Mouse (Mus musculus): ENCODE measurements around the gene Kctd8. TPM values are rescaled to one million over a fixed set of nuclear protein-coding genes. Genes with fewer than 3 reads are reported as not detected.

Gene Kctd8
- polyA plus RNA-seq, 1 experiment, result not detected

DNA sequence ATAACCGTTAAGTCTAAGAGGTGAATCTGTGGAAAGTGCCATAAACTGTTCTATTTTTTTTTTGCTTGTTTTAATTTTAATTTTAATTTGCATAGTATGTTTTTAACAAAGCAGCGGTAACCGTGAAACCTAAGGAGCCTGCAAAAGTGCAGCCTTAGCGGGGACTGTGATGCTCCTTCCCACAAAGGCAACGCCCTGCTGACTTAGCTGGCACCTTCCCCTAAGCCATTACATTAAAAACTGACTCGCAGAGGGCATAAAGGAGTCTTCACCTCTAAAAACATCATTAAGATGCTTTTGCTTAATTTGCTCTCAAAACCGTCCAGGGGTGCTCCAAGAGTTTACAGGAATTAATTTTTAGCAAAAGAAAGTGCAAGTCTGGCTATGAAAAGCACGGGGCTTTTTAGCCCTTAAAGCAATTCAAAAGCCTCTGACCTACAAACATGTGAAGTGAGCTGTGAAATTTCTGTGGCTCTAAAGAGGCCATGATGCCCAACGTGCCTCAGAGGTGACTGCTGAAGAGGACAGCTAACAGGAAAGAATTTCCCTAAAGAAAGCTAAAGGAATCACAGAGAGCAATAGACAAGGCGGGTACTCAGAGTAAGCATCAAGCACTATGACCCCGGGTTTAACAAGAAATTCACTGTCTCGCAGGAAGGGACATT, 16.8 kb downstream of the Kctd8 start:
- Histone ChIP-seq H3K27me3 (ENCODE audit: control insufficient read depth, insufficient read depth, low read length) (no peaks in the 10 kb centered on the region), H3K36me3 (ENCODE audit: control insufficient read depth, insufficient read depth, low read length) (no peaks in the 10 kb centered on the region), H3K27ac (ENCODE audit: control insufficient read depth, insufficient read depth, low read depth, low read length) (no peak overlapping the region), H3K4me3 (ENCODE audit: control insufficient read depth, low read depth, low read length) (no peak overlapping the region), H3K4me1 (ENCODE audit: control insufficient read depth, insufficient read depth, low read length) (no peaks in the 10 kb centered on the region)
- TF ChIP-seq CTCF (IDR thresholded peaks at IDR 0.05; ENCODE audit: control insufficient read depth, insufficient read depth, insufficient replicate concordance, low read depth, low read length) (no peak), POLR2A (IDR thresholded peaks at IDR 0.05; ENCODE audit: control insufficient read depth, low read depth, low read length) (no peak)

DNA sequence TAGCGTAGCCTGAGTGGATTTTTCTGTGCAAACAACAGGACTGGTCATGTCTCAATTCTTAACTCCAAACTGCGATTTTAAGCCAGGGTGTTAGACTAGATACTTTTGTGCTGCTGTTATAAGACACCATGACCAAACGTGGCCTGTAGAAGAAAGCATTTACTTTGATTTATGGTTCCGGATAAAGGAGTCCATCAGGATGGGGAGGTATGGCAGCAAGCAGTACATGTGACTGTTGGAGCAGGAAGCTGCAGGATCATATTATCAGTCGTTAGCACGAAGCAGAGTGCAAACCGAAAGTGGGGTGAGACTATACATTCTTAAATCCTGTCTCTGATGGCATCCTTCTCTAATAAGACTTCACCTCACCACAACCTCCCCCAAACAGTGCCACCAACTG, 28.9 kb downstream of the Kctd8 start:
- Histone ChIP-seq H3K36me3 (ENCODE audit: control insufficient read depth, insufficient read depth, low read length) (no peaks in the 10 kb centered on the region), H3K27ac (ENCODE audit: control insufficient read depth, insufficient read depth, low read depth, low read length) (no peak overlapping the region), H3K4me3 (ENCODE audit: control insufficient read depth, low read depth, low read length) (no peak overlapping the region), H3K27me3 (ENCODE audit: control insufficient read depth, insufficient read depth, low read length) (no peaks in the 10 kb centered on the region), H3K4me1 (ENCODE audit: control insufficient read depth, insufficient read depth, low read length) (no peaks in the 10 kb centered on the region)
- TF ChIP-seq POLR2A (IDR thresholded peaks at IDR 0.05; ENCODE audit: control insufficient read depth, low read depth, low read length) (no peak), CTCF (IDR thresholded peaks at IDR 0.05; ENCODE audit: control insufficient read depth, insufficient read depth, insufficient replicate concordance, low read depth, low read length) (no peak)

DNA sequence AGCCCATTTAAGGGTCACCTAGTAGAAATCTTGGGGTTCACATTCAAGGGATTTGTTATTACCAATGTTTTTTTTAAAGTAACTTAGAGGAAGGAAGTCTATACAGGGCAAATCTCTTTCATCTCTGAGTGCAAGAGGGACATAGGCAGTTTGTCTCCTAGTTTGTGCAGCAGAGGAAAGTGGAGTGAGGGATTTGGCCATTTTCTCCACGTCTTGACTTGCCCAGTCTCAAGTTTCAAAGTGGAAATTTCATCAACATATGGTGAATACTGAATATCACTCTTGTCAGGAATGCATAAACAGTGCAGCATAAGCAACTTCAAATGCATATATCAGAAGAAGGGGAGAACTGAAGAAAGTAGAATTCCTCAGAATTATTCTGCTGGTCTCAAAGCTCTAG, 39.8 kb downstream of the Kctd8 start:
- Histone ChIP-seq H3K4me1 (ENCODE audit: control insufficient read depth, insufficient read depth, low read length) (no peaks in the 10 kb centered on the region), H3K27ac (ENCODE audit: control insufficient read depth, insufficient read depth, low read depth, low read length) (no peak overlapping the region), H3K36me3 (ENCODE audit: control insufficient read depth, insufficient read depth, low read length) (no peaks in the 10 kb centered on the region), H3K4me3 (ENCODE audit: control insufficient read depth, low read depth, low read length) (no peak overlapping the region), H3K27me3 (ENCODE audit: control insufficient read depth, insufficient read depth, low read length) (no peaks in the 10 kb centered on the region)
- no peak for TF ChIP-seq POLR2A (IDR thresholded peaks at IDR 0.05; ENCODE audit: control insufficient read depth, low read depth, low read length)
- TF ChIP-seq CTCF (IDR thresholded peaks at IDR 0.05; ENCODE audit: control insufficient read depth, insufficient read depth, insufficient replicate concordance, low read depth, low read length), result no peak

DNA sequence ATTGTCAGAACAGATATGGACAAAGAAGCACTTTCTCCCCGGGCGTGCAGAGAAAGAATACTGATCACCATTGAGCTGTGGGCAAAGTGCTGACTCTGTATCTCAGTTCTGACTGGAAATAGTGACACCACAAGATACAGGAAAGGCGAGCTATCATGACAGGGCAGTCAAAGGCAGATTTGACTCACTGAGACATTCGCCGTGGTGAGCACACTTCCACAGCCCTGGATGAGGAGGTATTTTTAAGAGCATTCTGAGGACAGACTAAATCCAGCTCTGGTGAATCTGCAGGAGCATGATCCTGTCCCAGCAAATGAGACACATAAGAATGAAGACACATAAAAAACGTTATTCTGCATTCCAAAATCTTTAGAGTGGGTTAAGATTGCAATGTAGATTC, 49.1 kb downstream of the Kctd8 start:
- no peak overlapping the region for H3K27ac ChIP-seq (ENCODE audit: control insufficient read depth, insufficient read depth, low read depth, low read length)
- no peaks in the 10 kb centered on the region for H3K36me3 ChIP-seq (ENCODE audit: control insufficient read depth, insufficient read depth, low read length)
- no peak overlapping the region for H3K4me3 ChIP-seq (ENCODE audit: control insufficient read depth, low read depth, low read length)
- no peaks in the 10 kb centered on the region for H3K27me3 ChIP-seq (ENCODE audit: control insufficient read depth, insufficient read depth, low read length)
- TF ChIP-seq CTCF (IDR thresholded peaks at IDR 0.05; ENCODE audit: control insufficient read depth, insufficient read depth, insufficient replicate concordance, low read depth, low read length) (no peak), POLR2A (IDR thresholded peaks at IDR 0.05; ENCODE audit: control insufficient read depth, low read depth, low read length) (no peak)
- H3K4me1 ChIP-seq (ENCODE audit: control insufficient read depth, insufficient read depth, low read length), result no peaks in the 10 kb centered on the region

DNA sequence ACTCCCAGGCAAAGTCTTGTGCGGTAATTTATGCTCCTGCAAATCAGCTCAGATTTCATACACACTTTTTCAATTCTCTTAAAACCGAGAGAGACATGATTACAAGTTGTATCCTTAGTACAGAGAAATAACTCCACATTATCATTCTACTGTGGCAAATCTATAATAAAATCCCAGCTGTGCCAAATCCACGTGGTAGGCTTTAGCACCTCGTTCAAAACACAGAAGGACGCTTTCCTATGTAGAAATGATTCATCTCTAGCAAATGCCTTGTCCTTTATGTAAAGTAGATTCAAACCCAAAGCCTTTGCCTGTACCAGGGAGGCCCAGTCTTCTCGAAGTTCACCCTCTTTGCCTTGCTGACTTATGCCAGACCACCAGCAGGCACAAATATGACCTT, 57.1 kb downstream of the Kctd8 start:
- no peak overlapping the region for H3K4me3 ChIP-seq (ENCODE audit: control insufficient read depth, low read depth, low read length)
- H3K27me3 ChIP-seq (ENCODE audit: control insufficient read depth, insufficient read depth, low read length), result no peaks in the 10 kb centered on the region
- H3K27ac ChIP-seq (ENCODE audit: control insufficient read depth, insufficient read depth, low read depth, low read length), result no peak overlapping the region

DNA sequence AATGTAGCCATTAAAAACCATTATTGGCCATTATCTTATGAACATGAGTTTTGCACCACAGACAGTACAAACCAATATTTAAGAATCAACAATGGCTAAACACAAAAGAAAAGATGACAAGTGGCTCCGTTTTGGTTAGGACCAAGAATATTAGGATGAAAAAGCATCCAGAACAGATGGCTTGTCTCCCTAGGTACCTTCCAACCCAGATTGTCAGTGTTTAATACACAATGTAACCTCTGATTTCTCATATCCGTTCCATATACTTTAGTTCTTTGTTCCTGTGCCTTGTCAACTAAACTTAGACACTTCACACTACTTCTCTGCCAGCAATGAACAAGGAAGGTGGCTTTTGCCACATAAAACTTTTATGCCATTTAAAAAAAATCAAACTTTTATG, 89.1 kb downstream of the Kctd8 start:
- TF ChIP-seq CTCF (IDR thresholded peaks at IDR 0.05; ENCODE audit: control insufficient read depth, insufficient read depth, insufficient replicate concordance, low read depth, low read length) (no peak), POLR2A (IDR thresholded peaks at IDR 0.05; ENCODE audit: control insufficient read depth, low read depth, low read length) (no peak)
- H3K4me1 ChIP-seq (ENCODE audit: control insufficient read depth, insufficient read depth, low read length), result no peaks in the 10 kb centered on the region
- no peak overlapping the region for H3K27ac ChIP-seq (ENCODE audit: control insufficient read depth, insufficient read depth, low read depth, low read length)

More for the DNA sequence above, 57.1 kb downstream of the Kctd8 start:
- Histone ChIP-seq H3K36me3 (ENCODE audit: control insufficient read depth, insufficient read depth, low read length) (no peaks in the 10 kb centered on the region), H3K4me1 (ENCODE audit: control insufficient read depth, insufficient read depth, low read length) (no peaks in the 10 kb centered on the region)
- no peak for TF ChIP-seq CTCF (IDR thresholded peaks at IDR 0.05; ENCODE audit: control insufficient read depth, insufficient read depth, insufficient replicate concordance, low read depth, low read length)
- TF ChIP-seq POLR2A (IDR thresholded peaks at IDR 0.05; ENCODE audit: control insufficient read depth, low read depth, low read length), result no peak

DNA sequence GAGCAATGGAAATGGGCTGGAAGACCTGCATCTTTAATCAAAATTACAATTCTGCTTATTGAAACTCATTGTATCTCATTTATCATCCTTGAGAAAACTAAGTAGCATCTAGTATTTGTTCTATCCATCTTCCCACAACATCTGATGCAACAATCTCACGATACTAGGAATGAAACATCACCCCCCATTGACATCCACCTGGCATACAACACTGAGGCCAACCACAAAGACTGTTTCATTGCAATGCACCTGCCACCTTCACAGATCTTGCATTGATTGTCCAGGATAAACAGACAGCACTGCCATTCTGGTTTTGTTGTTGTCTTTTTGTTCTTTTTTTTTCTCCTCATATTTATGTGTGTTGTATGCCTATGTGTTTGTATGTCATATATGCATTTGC, 99.5 kb downstream of the Kctd8 start:
- no peaks in the 10 kb centered on the region for H3K27me3 ChIP-seq (ENCODE audit: control insufficient read depth, insufficient read depth, low read length)
- no peaks in the 10 kb centered on the region for H3K4me1 ChIP-seq (ENCODE audit: control insufficient read depth, insufficient read depth, low read length)
- no peaks in the 10 kb centered on the region for H3K36me3 ChIP-seq (ENCODE audit: control insufficient read depth, insufficient read depth, low read length)
- H3K4me3 ChIP-seq (ENCODE audit: control insufficient read depth, low read depth, low read length), result no peak overlapping the region
- no peak overlapping the region for H3K27ac ChIP-seq (ENCODE audit: control insufficient read depth, insufficient read depth, low read depth, low read length)
- TF ChIP-seq CTCF (IDR thresholded peaks at IDR 0.05; ENCODE audit: control insufficient read depth, insufficient read depth, insufficient replicate concordance, low read depth, low read length) (no peak), POLR2A (IDR thresholded peaks at IDR 0.05; ENCODE audit: control insufficient read depth, low read depth, low read length) (no peak)

More for the DNA sequence above, 89.1 kb downstream of the Kctd8 start:
- Histone ChIP-seq H3K36me3 (ENCODE audit: control insufficient read depth, insufficient read depth, low read length) (no peaks in the 10 kb centered on the region), H3K4me3 (ENCODE audit: control insufficient read depth, low read depth, low read length) (no peak overlapping the region), H3K27me3 (ENCODE audit: control insufficient read depth, insufficient read depth, low read length) (no peaks in the 10 kb centered on the region)

All from testis, adult 2 months (tissue).